ENCODE assay signal across 23 mouse cellular contexts in genomic region chr9:49118271-49118825, GRCm38 (mm10). TPM values are rescaled to one million over a fixed set of nuclear protein-coding genes. Genes with fewer than 3 reads are reported as not detected.
DNase-seq lines count a peak whose midpoint lies in the region; ATAC-seq and TF ChIP-seq lines count a peak whose summit lies in the region.
"Had no signal": no experiment of that assay in that cellular context is flagged by ENCODE, and none has a peak within 500 bp of the region (broad histone marks: within the 10 kb centered on the region; RNA-seq: fewer than 3 reads in every experiment).

No protein-coding gene starts in this region.

- no peak for TF ChIP-seq RAD21 in CH12.LX (IDR thresholded peaks at IDR 0.05; ENCODE audit: low read depth, low read length)

- H3K79me2 ChIP-seq in CH12.LX (replicated peaks; ENCODE audit: control insufficient read depth, extremely low read depth, insufficient read depth, poor library complexity, severe bottlenecking) = no peaks in the 10 kb centered on the region

- TF ChIP-seq EP300 in CH12.LX (IDR thresholded peaks at IDR 0.05; ENCODE audit: low read length) = no peak

- H3K27me3 ChIP-seq in forebrain, embryonic 14.5 days (replicated peaks; ENCODE audit: control insufficient read depth, insufficient read depth, low read length) = no peaks in the 10 kb centered on the region
- H3K27me3 ChIP-seq in forebrain, postnatal 0 days (ENCODE audit: insufficient read depth, low read length) = no peaks in the 10 kb centered on the region
- H3K27me3 ChIP-seq in midbrain, embryonic 14.5 days (ENCODE audit: control insufficient read depth, insufficient read depth, low read length) = no peaks in the 10 kb centered on the region
- no peaks in the 10 kb centered on the region for H3K27me3 ChIP-seq in midbrain, embryonic 13.5 days
- peaks cover 6% of the 10 kb centered on the region for H3K27me3 ChIP-seq in CH12.LX (replicated peaks)
- no peaks in the 10 kb centered on the region for H3K27me3 ChIP-seq in intestine, postnatal 0 days (replicated peaks; ENCODE audit: control insufficient read depth, insufficient read depth, low read length)
- H3K27me3 ChIP-seq: embryonic facial prominence, embryonic 12.5 days; heart, embryonic 15.5 days; hindbrain, embryonic 15.5 days had no signal

- no peak overlapping the region for H3K4me2 ChIP-seq in forebrain, embryonic 14.5 days (ENCODE audit: low read length)
- no peak overlapping the region for H3K4me2 ChIP-seq in forebrain, postnatal 0 days (ENCODE audit: low read depth)
- no peak overlapping the region for H3K4me2 ChIP-seq in midbrain, embryonic 14.5 days (ENCODE audit: low read length)
- no peak overlapping the region for H3K4me2 ChIP-seq in midbrain, embryonic 13.5 days (replicated peaks)
- H3K4me2 ChIP-seq in CH12.LX (ENCODE audit: insufficient read depth, low read depth, poor library complexity, severe bottlenecking) = no peak overlapping the region
- H3K4me2 ChIP-seq in intestine, postnatal 0 days (replicated peaks; ENCODE audit: low read depth) = no peak overlapping the region
- H3K4me2 ChIP-seq: embryonic facial prominence, embryonic 12.5 days; forebrain, embryonic 12.5 days; heart, embryonic 11.5 days; heart, embryonic 15.5 days; hindbrain, embryonic 15.5 days had no signal

- WGBS in forebrain, embryonic 14.5 days = 32% methylated on average over 3 of the region's 3 CpGs
- 31% methylated on average over 3 of the region's 3 CpGs for WGBS in forebrain, postnatal 0 days
- 31% methylated on average over 3 of the region's 3 CpGs for WGBS in midbrain, embryonic 14.5 days
- WGBS in midbrain, embryonic 13.5 days = 40% methylated on average over 3 of the region's 3 CpGs
- WGBS in intestine, postnatal 0 days = 38% methylated on average over 3 of the region's 3 CpGs

- TF ChIP-seq CTCF in forebrain, postnatal 0 days (IDR thresholded peaks at IDR 0.05; ENCODE audit: low read depth) = no peak
- TF ChIP-seq CTCF in CH12.LX (conservative IDR thresholded peaks at IDR 0.05 in 1 of 2, IDR thresholded peaks at IDR 0.05 in 1 of 2; ENCODE audit: low read depth in 2 of 2, low read length in 2 of 2) = no peak
- TF ChIP-seq CTCF in intestine, postnatal 0 days (IDR thresholded peaks at IDR 0.05; ENCODE audit: low read depth) = no peak

- DNase-seq in forebrain, embryonic 14.5 days (ENCODE audit: low spot score) = peak; percentile 56
- DNase-seq in forebrain, postnatal 0 days = no peak
- DNase-seq in midbrain, embryonic 14.5 days = peak; percentile 67
- DNase-seq in CH12.LX (ENCODE audit: extremely low read depth) = peak; percentile 4
- DNase-seq in retina, postnatal 1 day = peak; percentile 36
- DNase-seq: adrenal gland, adult 8-10 months; adrenal gland, postnatal 36 days; cerebellum, adult 11 months; cerebellum, adult 8-10 months; cerebellum, postnatal 14 days; embryo, embryonic 11 days; gastrocnemius, postnatal 36 days; heart, adult 2 months; heart, postnatal 14 days had no signal

- dilution Hi-C loops in CH12.LX (cut with MboI; ENCODE audit: extremely low pct_ligation_motif_present, extremely low pct_unique_long_range_greater_than_20kb, low sequenced_read_pairs) = no loop called here

- no peak overlapping the region for H3K9ac ChIP-seq in forebrain, embryonic 14.5 days (ENCODE audit: low read length)
- no peak overlapping the region for H3K9ac ChIP-seq in forebrain, postnatal 0 days
- no peak overlapping the region for H3K9ac ChIP-seq in midbrain, embryonic 14.5 days (replicated peaks; ENCODE audit: low read length)
- no peak overlapping the region for H3K9ac ChIP-seq in midbrain, embryonic 13.5 days (replicated peaks)
- H3K9ac ChIP-seq in CH12.LX (ENCODE audit: insufficient read depth, low read depth) = no peak overlapping the region
- no peak overlapping the region for H3K9ac ChIP-seq in intestine, postnatal 0 days (ENCODE audit: low read depth, low read length)
- H3K9ac ChIP-seq: embryonic facial prominence, embryonic 12.5 days; forebrain, embryonic 12.5 days; heart, embryonic 15.5 days; hindbrain, embryonic 15.5 days had no signal

- in situ Hi-C loops in CH12.LX (cut with MboI; ENCODE audit: low pct_ligation_motif_present, low pct_unique_long_range_greater_than_20kb, low sequenced_read_pairs) = no loop called here

- no peaks in the 10 kb centered on the region for H3K36me3 ChIP-seq in forebrain, embryonic 14.5 days (ENCODE audit: control insufficient read depth, insufficient read depth, low read length)
- H3K36me3 ChIP-seq in forebrain, postnatal 0 days (ENCODE audit: insufficient read depth) = no peaks in the 10 kb centered on the region
- H3K36me3 ChIP-seq in midbrain, embryonic 14.5 days (ENCODE audit: control insufficient read depth, insufficient read depth, low read length) = no peaks in the 10 kb centered on the region
- H3K36me3 ChIP-seq in midbrain, embryonic 13.5 days = no peaks in the 10 kb centered on the region
- no peaks in the 10 kb centered on the region for H3K36me3 ChIP-seq in CH12.LX (replicated peaks in 1 of 2; ENCODE audit: control insufficient read depth in 1 of 2, insufficient read depth in 1 of 2, low read length in 1 of 2)
- no peaks in the 10 kb centered on the region for H3K36me3 ChIP-seq in intestine, postnatal 0 days (ENCODE audit: control insufficient read depth, insufficient read depth)
- H3K36me3 ChIP-seq: embryonic facial prominence, embryonic 12.5 days; forebrain, embryonic 12.5 days; heart, embryonic 15.5 days; hindbrain, embryonic 10.5 days; hindbrain, embryonic 15.5 days had no signal

- H3K4me3 ChIP-seq in forebrain, embryonic 14.5 days (ENCODE audit: low read depth, low read length) = no peak overlapping the region
- H3K4me3 ChIP-seq in forebrain, postnatal 0 days (ENCODE audit: low read depth, low read length) = no peak overlapping the region
- H3K4me3 ChIP-seq in midbrain, embryonic 14.5 days (replicated peaks; ENCODE audit: low read depth, low read length) = no peak overlapping the region
- no peak overlapping the region for H3K4me3 ChIP-seq in midbrain, embryonic 13.5 days (replicated peaks)
- no peak overlapping the region for H3K4me3 ChIP-seq in CH12.LX (replicated peaks in 1 of 3; ENCODE audit: low read depth in 2 of 3, low read length in 2 of 3, poor library complexity in 1 of 3)
- no peak overlapping the region for H3K4me3 ChIP-seq in intestine, postnatal 0 days (ENCODE audit: low read depth, low read length)
- H3K4me3 ChIP-seq: embryonic facial prominence, embryonic 12.5 days; forebrain, embryonic 12.5 days; heart, adult 2 months; heart, embryonic 15.5 days; hindbrain, embryonic 10.5 days; hindbrain, embryonic 15.5 days had no signal

- peaks cover 4% of the 10 kb centered on the region; the same call in 1 of the 2 replicates for H3K4me1 ChIP-seq in forebrain, embryonic 14.5 days (ENCODE audit: control insufficient read depth, insufficient read depth, low read length)
- no peaks in the 10 kb centered on the region for H3K4me1 ChIP-seq in forebrain, postnatal 0 days (ENCODE audit: insufficient read depth)
- H3K4me1 ChIP-seq in midbrain, embryonic 14.5 days (ENCODE audit: control insufficient read depth, insufficient read depth, low read length) = no peaks in the 10 kb centered on the region
- no peaks in the 10 kb centered on the region for H3K4me1 ChIP-seq in midbrain, embryonic 13.5 days (replicated peaks)
- H3K4me1 ChIP-seq in CH12.LX (ENCODE audit: control insufficient read depth in 1 of 2, insufficient read depth in 2 of 2) = peaks cover 0 to 12% of the 10 kb centered on the region in 2 experiments; a peak in 2 of 4 replicates
- H3K4me1 ChIP-seq in intestine, postnatal 0 days (replicated peaks; ENCODE audit: control insufficient read depth, insufficient read depth, low read length) = no peaks in the 10 kb centered on the region
- H3K4me1 ChIP-seq: embryonic facial prominence, embryonic 12.5 days; forebrain, embryonic 12.5 days; heart, embryonic 15.5 days; hindbrain, embryonic 10.5 days; hindbrain, embryonic 15.5 days had no signal

- H3K9me3 ChIP-seq in forebrain, embryonic 14.5 days (replicated peaks; ENCODE audit: control insufficient read depth, low read length) = no peaks in the 10 kb centered on the region
- no peaks in the 10 kb centered on the region for H3K9me3 ChIP-seq in forebrain, postnatal 0 days (ENCODE audit: low read length)
- H3K9me3 ChIP-seq in midbrain, embryonic 14.5 days (ENCODE audit: control insufficient read depth, low read length) = no peaks in the 10 kb centered on the region
- H3K9me3 ChIP-seq in midbrain, embryonic 13.5 days = no peaks in the 10 kb centered on the region
- peaks cover 10% of the 10 kb centered on the region for H3K9me3 ChIP-seq in CH12.LX (replicated peaks; ENCODE audit: low read length)
- no peaks in the 10 kb centered on the region for H3K9me3 ChIP-seq in intestine, postnatal 0 days (ENCODE audit: control insufficient read depth)
- H3K9me3 ChIP-seq: embryonic facial prominence, embryonic 12.5 days; forebrain, embryonic 12.5 days; heart, embryonic 15.5 days; hindbrain, embryonic 10.5 days; hindbrain, embryonic 15.5 days had no signal

- TF ChIP-seq POLR2A in CH12.LX (IDR thresholded peaks at IDR 0.05; ENCODE audit: low read depth, low read length) = no peak

- no peak for ATAC-seq in forebrain, embryonic 14.5 days
- no peak for ATAC-seq in forebrain, postnatal 0 days
- ATAC-seq in midbrain, embryonic 14.5 days (ENCODE audit: low FRiP score, low TSS enrichment) = no peak
- ATAC-seq in midbrain, embryonic 13.5 days = no peak
- ATAC-seq in intestine, postnatal 0 days = no peak

- no peak overlapping the region for H3K27ac ChIP-seq in forebrain, embryonic 14.5 days (ENCODE audit: low read depth, low read length)
- no peak overlapping the region for H3K27ac ChIP-seq in forebrain, postnatal 0 days (ENCODE audit: low read depth, low read length)
- H3K27ac ChIP-seq in midbrain, embryonic 14.5 days (replicated peaks; ENCODE audit: low read depth, low read length) = no peak overlapping the region
- no peak overlapping the region for H3K27ac ChIP-seq in midbrain, embryonic 13.5 days
- H3K27ac ChIP-seq in CH12.LX (ENCODE audit: insufficient read depth, low read depth) = no peak overlapping the region
- H3K27ac ChIP-seq in intestine, postnatal 0 days (ENCODE audit: low read depth, low read length) = no peak overlapping the region
- H3K27ac ChIP-seq: embryonic facial prominence, embryonic 12.5 days; forebrain, embryonic 12.5 days; heart, adult 2 months; heart, embryonic 15.5 days; hindbrain, embryonic 10.5 days; hindbrain, embryonic 15.5 days had no signal

TF ChIP-seq in CH12.LX, 34 proteins besides CTCF, POLR2A, EP300 and RAD21 (continues in another document):
- no peak for TF ChIP-seq MAZ (IDR thresholded peaks at IDR 0.05; ENCODE audit: low read depth, low read length)

RNA-seq across cellular contexts. Expression of gene Tmprss5, which starts 37.3 kb away (rescaled TPM):
- polyA plus RNA-seq in forebrain, embryonic 14.5 days (2014; fragmentation: Nextera tagmentation; extraction: Ambion mirVana) = 0.66 and 1.3 TPM in 2 replicates
- total RNA-seq in forebrain, postnatal 0 days (2014; rRNA removed) = 0.14 and 1.0 TPM in 2 replicates
- polyA plus RNA-seq in forebrain, postnatal 0 days (2015; fragmentation: Nextera tagmentation; extraction: Ambion mirVana) = 0.88 and 1.4 TPM in 2 replicates
- polyA plus RNA-seq in midbrain, embryonic 14.5 days (2014; fragmentation: Nextera tagmentation; extraction: Ambion mirVana) = 0.70 and 1.7 TPM in 2 replicates
- 2.3 and 2.4 TPM in 2 replicates for polyA plus RNA-seq in midbrain, embryonic 13.5 days (2015; fragmentation: Nextera tagmentation; extraction: Ambion mirVana)
- total RNA-seq in CH12.LX (2012; rRNA removed) = not detected in 2 replicates
- not detected in 2 replicates for total RNA-seq in CH12.LX (2014; rRNA removed)
- not detected in 2 replicates for polyA plus RNA-seq in CH12.LX (2012; ENCODE audit: insufficient read length, low read depth)
- 0.86 and 1.1 TPM in 2 replicates for polyA plus RNA-seq in intestine, postnatal 0 days (2015; fragmentation: Nextera tagmentation; extraction: Ambion mirVana)
- total RNA-seq: common myeloid progenitor, adult 5-6 weeks had no signal
